Mouse (Mus musculus): ENCODE data around the gene Tm9sf3. TPM values are rescaled to one million over a fixed set of nuclear protein-coding genes. Genes with fewer than 3 reads are reported as not detected.

Tm9sf3 gene
- polyA plus RNA-seq, 1 experiment from 2014 or later = 99.0 TPM

- H3K27me3 ChIP-seq (ENCODE audit: low read depth, poor library complexity, severe bottlenecking) = peaks cover 6% of the 10 kb centered on the region; the same call in 1 of the 2 replicates
- 87% methylated on average over 5 of the region's 5 CpGs for WGBS
- no peak overlapping the region for H3K4me3 ChIP-seq
- no peaks in the 10 kb centered on the region for H3K4me1 ChIP-seq
- no peaks in the 10 kb centered on the region for H3K36me3 ChIP-seq
- H3K27ac ChIP-seq (replicated peaks) = no peak overlapping the region
- no peaks in the 10 kb centered on the region for H3K9me3 ChIP-seq (replicated peaks)
- DNase-seq (ENCODE audit: low spot score) = no peak
Measured at GRCm38 (mm10) chr19:41282718-41283117, 18.9 kb upstream of the Tm9sf3 start.

GRCm38 (mm10) chr19:41282216-41282615, 18.4 kb upstream of the Tm9sf3 start:
- DNase-seq (ENCODE audit: low spot score) = no peak
- no peaks in the 10 kb centered on the region for H3K9me3 ChIP-seq (replicated peaks)
- H3K4me1 ChIP-seq = no peaks in the 10 kb centered on the region
- peaks cover 6% of the 10 kb centered on the region; the same call in 1 of the 2 replicates for H3K27me3 ChIP-seq (ENCODE audit: low read depth, poor library complexity, severe bottlenecking)
- no peaks in the 10 kb centered on the region for H3K36me3 ChIP-seq
- WGBS = 84% methylated on average over 4 of the region's 4 CpGs
- no peak overlapping the region for H3K27ac ChIP-seq (replicated peaks)
- no peak overlapping the region for H3K4me3 ChIP-seq

- Histone ChIP-seq H3K27ac (replicated peaks) (no peak overlapping the region), H3K27me3 (ENCODE audit: low read depth, poor library complexity, severe bottlenecking) (peaks cover 11% of the 10 kb centered on the region; the same call in 1 of the 2 replicates), H3K4me3 (no peak overlapping the region), H3K4me1 (peaks cover 15% of the 10 kb centered on the region), H3K36me3 (no peaks in the 10 kb centered on the region), H3K9me3 (replicated peaks) (no peaks in the 10 kb centered on the region)
- WGBS = 78% methylated on average over 8 of the region's 8 CpGs
- DNase-seq (ENCODE audit: low spot score) = no peak
Measured at GRCm38 (mm10) chr19:41279724-41280244, 16.0 kb upstream of the Tm9sf3 start.

- WGBS = 86% methylated on average over 7 of the region's 7 CpGs
- Histone ChIP-seq H3K4me1 (peaks cover 15% of the 10 kb centered on the region), H3K4me3 (no peak overlapping the region), H3K27ac (replicated peaks) (no peak overlapping the region), H3K9me3 (replicated peaks) (no peaks in the 10 kb centered on the region), H3K27me3 (ENCODE audit: low read depth, poor library complexity, severe bottlenecking) (peaks cover 16% of the 10 kb centered on the region; the same call in 1 of the 2 replicates), H3K36me3 (no peaks in the 10 kb centered on the region)
- DNase-seq (ENCODE audit: low spot score) = no peak
Measured at GRCm38 (mm10) chr19:41278606-41279005, 14.8 kb upstream of the Tm9sf3 start.

- no peaks in the 10 kb centered on the region for H3K36me3 ChIP-seq
- H3K4me3 ChIP-seq = no peak overlapping the region
- whole genome bisulfite sequencing = 71% methylated on average over 3 of the region's 3 CpGs
- H3K9me3 ChIP-seq (replicated peaks) = no peaks in the 10 kb centered on the region
- H3K4me1 ChIP-seq = peaks cover 15% of the 10 kb centered on the region
- H3K27me3 ChIP-seq (ENCODE audit: low read depth, poor library complexity, severe bottlenecking) = peaks cover 24% of the 10 kb centered on the region
- no peak overlapping the region for H3K27ac ChIP-seq (replicated peaks)
- no peak for DNase-seq (ENCODE audit: low spot score)
Measured at GRCm38 (mm10) chr19:41275588-41275987, 11.8 kb upstream of the Tm9sf3 start.

- DNase-seq (ENCODE audit: low spot score) = no peak
- Histone ChIP-seq H3K36me3 (no peaks in the 10 kb centered on the region), H3K9me3 (replicated peaks) (no peaks in the 10 kb centered on the region)
Measured at GRCm38 (mm10) chr19:41270906-41271305, 7.1 kb upstream of the Tm9sf3 start.

GRCm38 (mm10) chr19:41270151-41270727, 6.4 kb upstream of the Tm9sf3 start:
- no peak overlapping the region for H3K27ac ChIP-seq (replicated peaks)
- peaks cover 7% of the 10 kb centered on the region for H3K4me1 ChIP-seq
- H3K27me3 ChIP-seq (ENCODE audit: low read depth, poor library complexity, severe bottlenecking) = peaks cover 18% of the 10 kb centered on the region
- DNase-seq (ENCODE audit: low spot score) = no peak
- WGBS = 75% methylated on average over 9 of the region's 9 CpGs
- H3K36me3 ChIP-seq = no peaks in the 10 kb centered on the region
- H3K9me3 ChIP-seq (replicated peaks) = no peaks in the 10 kb centered on the region
- no peak overlapping the region for H3K4me3 ChIP-seq

More at GRCm38 (mm10) chr19:41270906-41271305, 7.1 kb upstream of the Tm9sf3 start:
- Histone ChIP-seq H3K4me1 (peaks cover 14% of the 10 kb centered on the region), H3K27ac (replicated peaks) (no peak overlapping the region), H3K27me3 (ENCODE audit: low read depth, poor library complexity, severe bottlenecking) (peaks cover 18% of the 10 kb centered on the region), H3K4me3 (no peak overlapping the region)
- 81% methylated on average over 7 of the region's 7 CpGs for WGBS

- DNase-seq (ENCODE audit: low spot score) = no peak
- H3K4me1 ChIP-seq = peaks cover 33% of the 10 kb centered on the region
- H3K9me3 ChIP-seq (replicated peaks) = no peaks in the 10 kb centered on the region
- H3K36me3 ChIP-seq = no peaks in the 10 kb centered on the region
- H3K4me3 ChIP-seq = no peak overlapping the region
- no peak overlapping the region for H3K27ac ChIP-seq (replicated peaks)
- 59% methylated on average over 8 of the region's 8 CpGs for WGBS
- no peaks in the 10 kb centered on the region for H3K27me3 ChIP-seq (ENCODE audit: low read depth, poor library complexity, severe bottlenecking)
Measured at GRCm38 (mm10) chr19:41266251-41266901, 2.6 kb upstream of the Tm9sf3 start.

- H3K36me3 ChIP-seq = no peaks in the 10 kb centered on the region; the same call in 1 of the 2 replicates
- H3K27me3 ChIP-seq (ENCODE audit: low read depth, poor library complexity, severe bottlenecking) = no peaks in the 10 kb centered on the region
- H3K4me3 ChIP-seq = peak overlapping the region; percentile 96
- H3K4me1 ChIP-seq = peaks cover 39% of the 10 kb centered on the region
- peak; percentile 15 for DNase-seq (ENCODE audit: low spot score)
- 40% methylated on average over 13 of the region's 13 CpGs for WGBS
- no peaks in the 10 kb centered on the region for H3K9me3 ChIP-seq (replicated peaks)
- H3K27ac ChIP-seq (replicated peaks) = peak overlapping the region; percentile 97
Measured at GRCm38 (mm10) chr19:41264331-41264799, 568 bp upstream of the Tm9sf3 start.

- Histone ChIP-seq H3K27ac (replicated peaks) (peak overlapping the region; percentile 97), H3K9me3 (replicated peaks) (no peaks in the 10 kb centered on the region), H3K4me3 (peak overlapping the region; percentile 96), H3K27me3 (ENCODE audit: low read depth, poor library complexity, severe bottlenecking) (no peaks in the 10 kb centered on the region), H3K4me1 (peaks cover 39% of the 10 kb centered on the region), H3K36me3 (no peaks in the 10 kb centered on the region; the same call in 1 of the 2 replicates)
- WGBS = 7% methylated on average over 51 of the region's 51 CpGs
- DNase-seq (ENCODE audit: low spot score) = peak; percentile 75
Measured at GRCm38 (mm10) chr19:41262712-41263629, 826 bp downstream of the Tm9sf3 start.

- H3K4me1 ChIP-seq = peaks cover 39% of the 10 kb centered on the region
- H3K27me3 ChIP-seq (ENCODE audit: low read depth, poor library complexity, severe bottlenecking) = no peaks in the 10 kb centered on the region
- H3K9me3 ChIP-seq (replicated peaks) = no peaks in the 10 kb centered on the region
- 91% methylated on average over 3 of the region's 3 CpGs for WGBS
- DNase-seq (ENCODE audit: low spot score) = no peak
- H3K4me3 ChIP-seq = no peak overlapping the region
- no peak overlapping the region for H3K27ac ChIP-seq (replicated peaks)
- peaks cover 6% of the 10 kb centered on the region for H3K36me3 ChIP-seq
Measured at GRCm38 (mm10) chr19:41260736-41261135, 3.1 kb downstream of the Tm9sf3 start.

- Histone ChIP-seq H3K27ac (replicated peaks) (no peak overlapping the region), H3K4me3 (no peak overlapping the region), H3K36me3 (peaks cover 16% of the 10 kb centered on the region), H3K27me3 (ENCODE audit: low read depth, poor library complexity, severe bottlenecking) (no peaks in the 10 kb centered on the region), H3K9me3 (replicated peaks) (no peaks in the 10 kb centered on the region), H3K4me1 (peaks cover 33% of the 10 kb centered on the region)
- WGBS = 84% methylated on average over 6 of the region's 6 CpGs
- DNase-seq (ENCODE audit: low spot score) = no peak
Measured at GRCm38 (mm10) chr19:41259256-41259655, 4.5 kb downstream of the Tm9sf3 start.
